Mouse (Mus musculus): ENCODE data around the gene A430005L14Rik.

- TF ChIP-seq POLR2A (IDR thresholded peaks at IDR 0.05; ENCODE audit: extremely low read depth, insufficient read depth, low read length): no peak
- TF ChIP-seq CTCF (IDR thresholded peaks at IDR 0.05; ENCODE audit: low read depth, low read length): no peak
Measured at GRCm38 (mm10) chr4:153920517-153921233, 36.4 kb upstream of the A430005L14Rik start.
